Mouse (Mus musculus) erythroid progenitor cell, adult 5-6 weeks (primary cell): ENCODE results near the gene Slc25a44. TPM values are rescaled to one million over a fixed set of nuclear protein-coding genes. Genes with fewer than 3 reads are reported as not detected.
"Not testable (repeated sequence)": the region's sequence is repeated elsewhere in the genome, so short reads cannot be mapped to it uniquely, and the experiment has no call there.

ENCODE experiments used
- ATAC-seq: replicated peaks from 2 replicates; pipeline ENCODE4 v1.8.0; 2016; ENCODE audit warnings: moderate number of reproducible peaks, mild to moderate bottlenecking, moderate TSS enrichment, inconsistent platforms; ENCODE audit not compliant: poor library complexity, low FRiP score, severe bottlenecking
- total RNA-seq, 2 experiments: library from RNA; stranded (forward) in 1 of 2; stranded (reverse) in 1 of 2; fragments of 150-400 nt in 1 of 2; fragments of 186-747, 209-891 nt in 1 of 2; gene quantifications; 2 replicates each; pipeline versions ENCODE4 v1.2.3 to v1.2.4; 2015 to 2017; ENCODE audit warnings: low replicate concordance in 2 of 2

Gene Slc25a44
- total RNA-seq, 2 experiments from 2014 or later: 34.0 to 40.5 TPM

GRCm38 (mm10) chr3:88420771-88421170 lies 4.2 kb downstream of the Slc25a44 start:
- no peak for ATAC-seq

GRCm38 (mm10) chr3:88418016-88418415 lies 6.9 kb downstream of the Slc25a44 start:
- no peak for ATAC-seq

GRCm38 (mm10) chr3:88415668-88416067 lies 9.3 kb downstream of the Slc25a44 start:
- no peak; the same call in 1 of the 2 replicates for ATAC-seq

- no peak for ATAC-seq
These were observed 12.3 kb downstream of the Slc25a44 start for GRCm38 (mm10) chr3:88412636-88413035.

- ATAC-seq: peak; percentile 71
These were observed 13.3 kb downstream of the Slc25a44 start for GRCm38 (mm10) chr3:88411681-88412080.

- no peak for ATAC-seq
These were observed 14.3 kb downstream of the Slc25a44 start for GRCm38 (mm10) chr3:88410645-88411031.

- peak; percentile 85 for ATAC-seq
These were observed 14.9 kb downstream of the Slc25a44 start, which contains the start of gene Pmf1 for GRCm38 (mm10) chr3:88409741-88410644. TSS of gene Pmf1 (minus strand) at chr3:88410331.

GRCm38 (mm10) chr3:88408953-88409352 lies 16.0 kb downstream of the Slc25a44 start:
- ATAC-seq: no peak

GRCm38 (mm10) chr3:88407529-88407928 lies 17.4 kb downstream of the Slc25a44 start:
- no peak for ATAC-seq

GRCm38 (mm10) chr3:88407090-88407489 lies 17.8 kb downstream of the Slc25a44 start:
- ATAC-seq: peak; percentile 27; the same call in 1 of the 2 replicates

- ATAC-seq: no peak
These were observed 21.3 kb downstream of the Slc25a44 start for GRCm38 (mm10) chr3:88403522-88404230.

GRCm38 (mm10) chr3:88398666-88399065 lies 26.3 kb downstream of the Slc25a44 start:
- no peak for ATAC-seq

GRCm38 (mm10) chr3:88395742-88396141 lies 29.2 kb downstream of the Slc25a44 start:
- ATAC-seq: no peak

GRCm38 (mm10) chr3:88395288-88395687 lies 29.7 kb downstream of the Slc25a44 start:
- no peak for ATAC-seq

- no peak for ATAC-seq
These were observed 31.1 kb downstream of the Slc25a44 start for GRCm38 (mm10) chr3:88393776-88394375.

GRCm38 (mm10) chr3:88384364-88384763 lies 40.6 kb downstream of the Slc25a44 start, which contains the start of gene Bglap:
TSS of gene Bglap (minus strand) at chr3:88384464.
- ATAC-seq: no peak

GRCm38 (mm10) chr3:88382383-88382782 lies 42.6 kb downstream of the Slc25a44 start:
- ATAC-seq: not testable (repeated sequence)

GRCm38 (mm10) chr3:88381389-88382315 lies 43.3 kb downstream of the Slc25a44 start:
- ATAC-seq: peak; percentile 79

GRCm38 (mm10) chr3:88378599-88378998 lies 46.3 kb downstream of the Slc25a44 start, which contains the start of gene Bglap2:
TSS of gene Bglap2 (minus strand) at chr3:88378699.
- ATAC-seq: not testable (repeated sequence)
